Mouse (Mus musculus) liver, postnatal 0 days (tissue): ENCODE measurements around the gene Cd1d1.

Experiments
- CTCF ChIP-seq: sonication (generic); IDR thresholded peaks from 2 replicates; pipeline ENCODE4 v1.5.1; 2016; ENCODE audit warnings: antibody characterized with exemption, low read depth
- EP300 ChIP-seq: IDR thresholded peaks from 2 replicates; pipeline ENCODE4 v1.6.1; 2016; ENCODE audit warnings: antibody characterized with exemption, low read depth, mild to moderate bottlenecking

DNA sequence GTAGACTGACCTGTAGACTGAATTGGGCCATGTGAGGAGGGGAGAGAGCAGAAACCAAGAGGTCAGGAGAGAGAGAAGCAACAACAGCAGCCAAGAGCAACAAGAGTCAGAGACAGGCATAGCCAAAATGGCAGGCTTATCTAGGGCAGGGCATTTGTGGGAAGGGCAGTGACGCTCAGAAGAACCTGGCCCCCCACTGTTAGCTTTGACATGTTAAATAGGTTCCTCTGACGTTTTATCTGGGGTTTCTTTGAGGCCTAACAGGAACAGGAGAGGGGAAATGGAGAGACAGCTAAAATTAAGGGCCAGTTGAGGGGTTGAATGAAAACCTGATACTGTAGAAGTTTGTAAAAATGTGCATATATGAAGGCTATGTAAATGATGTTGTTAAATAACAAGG is 48.6 kb downstream of the Cd1d1 start:
- TF ChIP-seq CTCF (no peak), EP300 (no peak)
